Mouse (Mus musculus): ENCODE data around the gene Bloc1s4.

The Bloc1s4 gene

DNA sequence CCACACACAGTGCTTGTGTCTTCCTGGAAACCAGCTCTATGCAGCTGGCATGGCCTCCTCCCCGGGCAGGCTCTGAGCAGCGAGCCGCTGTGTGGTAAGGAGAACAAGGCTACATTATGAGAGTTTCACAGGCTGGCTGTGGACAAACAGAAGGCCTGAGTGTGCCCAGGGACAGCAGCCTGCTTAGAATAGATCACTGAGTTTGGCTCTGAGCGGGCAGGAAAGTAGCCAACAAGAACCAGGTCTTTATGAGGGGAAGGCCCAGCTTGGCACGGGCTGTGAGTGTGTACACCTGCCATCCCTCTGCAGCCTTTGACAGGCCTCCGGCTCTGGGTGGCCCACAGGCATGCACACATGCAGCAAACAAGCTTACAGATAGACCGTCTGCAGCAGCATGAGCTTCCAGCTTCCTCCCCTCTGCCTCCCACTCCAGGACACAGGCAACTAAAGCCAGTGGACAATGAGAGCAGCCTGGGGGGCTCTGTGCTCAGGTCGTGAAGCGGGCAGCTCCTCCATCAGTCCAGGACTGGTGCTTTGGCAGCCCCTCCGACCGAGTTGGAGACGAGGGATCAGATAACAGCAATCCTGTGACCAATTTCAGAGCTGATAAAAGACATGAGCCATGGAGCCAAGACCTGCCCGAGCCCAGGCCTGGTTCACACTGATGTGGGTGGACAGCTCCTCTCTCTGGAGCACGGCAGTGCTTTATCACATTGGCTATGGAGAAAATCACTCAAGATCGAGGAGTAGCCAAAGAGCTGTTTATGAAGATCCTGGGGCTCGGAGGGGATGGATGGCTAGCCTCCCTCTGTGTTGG lies 9.4 kb downstream of the Bloc1s4 start:
- peak; percentile 44 for DNase-seq

DNA sequence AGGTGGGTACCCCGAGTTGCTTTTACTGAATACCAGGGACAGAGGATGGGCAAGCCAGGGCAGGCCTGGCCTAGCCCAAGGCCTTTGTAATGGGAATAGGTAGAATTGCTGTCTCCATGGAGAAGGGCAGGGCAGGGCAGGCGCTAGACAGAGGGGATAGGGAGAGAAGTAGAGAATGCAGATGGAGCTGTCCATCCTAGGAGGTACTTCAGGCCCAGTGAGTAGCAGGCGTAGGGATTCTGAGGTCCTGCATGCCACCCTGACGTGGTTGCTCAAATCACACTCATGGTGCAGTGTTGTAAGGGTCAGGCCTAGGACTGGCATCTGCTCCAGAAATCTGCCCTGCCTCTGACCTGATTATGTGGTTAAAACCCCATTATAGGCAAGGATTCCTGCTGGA lies 10.7 kb downstream of the Bloc1s4 start:
- no peak for DNase-seq

DNA sequence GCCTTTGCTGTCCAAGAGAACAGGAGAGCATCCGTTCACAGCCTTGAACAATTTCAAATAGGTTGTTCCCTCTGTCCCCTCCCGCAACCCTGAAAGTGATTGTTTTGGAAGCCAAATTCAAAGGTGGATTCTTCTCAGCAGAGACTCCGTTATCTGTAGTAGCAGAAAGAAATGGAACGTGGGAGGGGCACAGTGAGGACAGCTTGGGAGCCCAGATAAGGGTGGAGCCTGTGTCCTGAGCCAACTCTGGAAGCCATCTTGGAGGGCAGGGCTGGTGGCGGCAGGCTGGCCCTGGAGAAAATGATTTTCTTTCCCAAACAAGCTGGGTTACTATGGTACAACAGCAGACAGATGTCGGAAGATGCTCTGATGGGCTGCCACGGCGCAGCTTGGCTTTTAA lies 12.4 kb downstream of the Bloc1s4 start:
- peak; percentile 93 for DNase-seq

DNA sequence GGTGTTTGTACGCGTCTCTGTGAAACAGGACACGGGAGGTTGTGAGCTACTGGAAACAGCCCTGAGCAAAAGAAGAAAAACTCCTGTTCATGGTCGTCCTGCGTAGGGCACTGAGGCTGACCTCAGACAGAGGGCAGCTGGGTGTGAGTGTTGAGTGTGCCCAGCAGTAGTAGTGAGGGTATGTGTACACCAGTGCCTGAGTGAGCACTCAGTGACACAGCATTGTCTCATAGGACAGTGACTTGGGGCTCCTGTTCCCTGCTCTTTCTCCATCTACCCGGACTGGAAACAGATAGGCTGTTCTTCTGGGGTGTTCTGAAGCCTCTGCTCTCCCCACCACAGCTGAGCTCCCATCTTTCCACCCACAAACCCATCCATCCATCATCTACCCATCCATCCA lies 13.3 kb downstream of the Bloc1s4 start:
- DNase-seq: peak; percentile 54

- peak; percentile 82 for DNase-seq
Measured at GRCm38 (mm10) chr5:36733405-36733804, 15.0 kb downstream of the Bloc1s4 start.

DNA sequence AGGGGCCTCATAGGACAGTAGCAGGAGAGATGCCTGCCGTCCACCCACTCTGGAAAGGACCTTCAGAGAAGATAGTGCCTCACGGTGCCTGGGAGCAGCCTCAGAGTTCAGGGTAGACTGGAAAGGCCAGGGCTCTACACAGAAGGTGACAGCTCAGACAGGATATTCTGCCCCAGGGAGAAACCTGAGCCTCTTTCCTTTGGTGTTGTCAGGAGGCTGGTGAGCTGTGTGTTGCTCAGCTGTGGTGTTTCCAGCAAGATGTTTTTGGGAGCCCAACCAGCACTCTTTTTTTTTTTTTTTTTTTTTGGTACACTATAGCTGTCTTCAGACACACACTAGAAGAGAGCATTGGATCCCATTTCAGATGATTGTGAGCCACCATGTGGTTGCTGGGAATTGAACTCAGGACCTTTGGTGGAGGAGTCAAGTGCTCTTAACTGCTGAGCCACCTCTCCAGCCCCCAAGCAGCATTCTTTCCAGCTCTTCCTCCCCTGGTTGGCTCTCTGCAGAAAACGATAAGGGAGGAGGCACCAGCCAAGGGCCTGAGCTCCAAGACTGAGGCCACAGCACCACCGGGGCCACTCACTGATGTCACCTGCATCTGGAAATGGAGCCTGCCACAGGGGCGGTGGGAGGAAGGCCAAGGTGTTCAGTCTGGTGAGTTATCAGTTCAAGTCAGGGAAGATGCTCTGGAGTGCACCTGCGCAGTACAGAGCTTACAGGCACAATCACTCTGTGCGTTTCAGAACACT lies 16.4 kb downstream of the Bloc1s4 start:
- peak; percentile 85 for DNase-seq

DNA sequence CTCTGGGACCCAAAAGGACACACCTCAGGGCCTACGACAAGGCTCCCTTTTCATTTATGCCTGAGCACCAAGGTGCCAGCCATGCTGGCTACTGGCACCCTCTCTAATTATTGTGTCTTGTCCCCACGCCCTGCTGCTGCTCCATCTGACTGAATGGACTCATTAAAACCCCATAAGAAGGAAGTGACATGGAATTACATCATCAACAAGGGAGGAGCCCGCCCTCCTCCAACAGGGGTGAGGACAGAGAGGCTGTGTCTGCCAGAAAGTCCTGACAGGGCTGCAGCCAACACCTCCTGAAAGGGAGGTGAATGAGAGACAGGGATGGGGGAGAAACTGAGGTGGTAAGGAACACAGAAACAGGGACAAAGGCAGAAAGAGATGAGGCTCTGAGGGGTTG lies 17.8 kb downstream of the Bloc1s4 start:
- peak; percentile 60 for DNase-seq

DNA sequence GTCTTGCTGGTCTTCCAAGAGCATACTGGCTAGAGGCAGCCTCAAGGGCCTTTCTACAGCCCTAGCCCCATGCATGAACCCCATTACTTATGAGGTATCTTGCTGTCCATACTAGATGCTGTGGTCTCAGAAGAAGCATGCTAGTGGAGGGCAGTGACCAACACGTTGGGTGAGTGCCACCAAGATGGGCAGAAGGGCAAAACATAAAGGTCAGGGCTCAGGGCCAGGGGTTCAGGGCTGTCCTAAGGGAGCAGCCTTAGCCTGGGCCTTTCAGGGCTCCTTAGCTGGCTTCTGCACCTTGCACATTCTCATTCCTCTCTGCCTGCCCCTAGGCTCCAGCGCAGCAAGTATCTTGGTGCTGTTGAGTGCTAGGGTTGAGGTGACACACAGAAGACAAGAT lies 18.5 kb downstream of the Bloc1s4 start:
- no peak for DNase-seq

DNA sequence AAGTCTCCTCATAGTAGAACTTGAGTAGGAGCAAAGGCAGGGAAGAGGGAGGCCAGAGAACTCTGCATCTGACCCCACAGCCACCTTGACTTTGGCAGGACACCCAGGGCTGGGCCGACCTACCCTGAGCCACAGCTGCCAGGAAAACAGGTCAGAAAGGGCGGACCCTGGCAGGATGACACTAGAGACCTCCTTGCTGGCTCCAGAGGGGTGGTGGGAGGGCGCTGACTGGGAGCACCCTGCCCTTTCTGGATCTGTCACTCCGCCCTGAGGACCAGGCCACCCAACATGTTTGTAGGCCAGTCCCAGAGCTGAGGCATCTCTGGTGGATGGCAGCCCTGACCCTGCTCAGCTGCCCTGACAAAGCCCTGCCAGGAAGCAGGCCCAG lies 19.4 kb downstream of the Bloc1s4 start:
- DNase-seq: no peak

DNA sequence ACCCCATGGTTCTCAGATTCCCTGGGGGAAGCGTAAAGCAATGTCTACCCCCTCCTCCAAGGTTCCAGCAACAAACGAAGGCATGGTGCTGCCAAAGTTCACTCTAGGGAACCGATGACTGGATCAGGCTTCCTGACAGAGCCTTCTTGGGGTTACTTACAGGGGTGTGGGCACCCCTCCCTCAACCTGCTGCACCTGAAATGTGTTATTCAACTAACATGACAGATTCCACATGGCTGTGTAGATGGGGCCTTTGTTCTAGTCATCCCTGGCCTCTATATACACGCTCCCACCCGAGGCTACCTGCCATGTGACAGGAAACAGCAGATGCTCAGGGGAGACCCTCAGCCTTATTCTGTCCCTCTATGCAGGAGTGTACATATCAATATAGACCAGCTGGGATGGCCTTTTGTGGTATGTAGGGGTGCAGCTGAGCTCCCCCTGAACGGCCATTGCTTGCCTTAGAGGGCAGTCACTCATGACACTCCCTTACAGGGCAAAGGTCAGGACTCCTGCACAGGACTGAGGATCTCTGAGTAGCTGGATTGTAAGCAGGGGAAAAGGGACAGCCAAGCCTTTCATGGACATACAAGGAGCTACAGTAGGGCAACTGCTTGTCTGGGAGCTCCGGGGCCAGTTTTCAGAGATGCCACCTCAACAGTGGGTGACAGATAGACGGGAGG lies 19.9 kb downstream of the Bloc1s4 start:
- no peak for DNase-seq

DNA sequence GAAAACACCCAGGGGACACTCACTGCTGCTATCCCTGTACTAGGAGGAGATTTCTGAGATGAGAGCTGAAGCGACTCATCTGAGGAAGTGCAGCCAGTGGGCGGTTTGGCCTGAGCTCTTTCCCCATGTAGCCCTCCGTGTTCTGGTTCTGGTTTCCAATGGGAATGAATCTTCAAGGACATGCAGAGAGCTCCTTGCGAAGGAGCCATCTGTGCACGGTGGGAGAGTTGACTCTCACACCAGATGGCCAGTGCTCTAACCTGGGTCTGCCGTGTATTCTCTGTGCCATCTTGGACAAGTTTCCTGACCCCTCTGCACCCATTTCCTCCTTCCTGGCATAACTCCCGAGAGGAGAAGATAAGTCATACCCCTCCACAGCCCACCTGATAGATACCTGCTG lies 20.7 kb downstream of the Bloc1s4 start:
- no peak for DNase-seq

DNA sequence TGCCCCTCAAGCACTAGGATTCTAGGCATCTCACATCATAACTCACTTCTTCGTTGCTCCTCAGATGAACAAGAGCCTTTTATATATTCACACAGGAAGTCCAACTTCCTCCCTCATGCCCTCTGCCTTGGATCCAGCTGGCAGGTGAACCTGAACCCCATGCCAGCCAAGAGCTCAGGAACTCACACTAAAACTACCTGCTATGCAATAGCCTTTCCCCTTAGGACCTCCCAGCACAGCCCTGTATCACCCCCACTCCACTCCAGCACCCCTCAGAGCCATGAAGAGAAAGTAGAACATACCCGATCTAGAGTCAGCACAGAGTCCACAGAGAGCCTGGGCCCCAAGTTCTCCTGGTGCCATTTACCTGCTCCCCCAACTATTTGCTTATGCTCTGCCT lies 21.3 kb downstream of the Bloc1s4 start:
- DNase-seq: no peak

DNA sequence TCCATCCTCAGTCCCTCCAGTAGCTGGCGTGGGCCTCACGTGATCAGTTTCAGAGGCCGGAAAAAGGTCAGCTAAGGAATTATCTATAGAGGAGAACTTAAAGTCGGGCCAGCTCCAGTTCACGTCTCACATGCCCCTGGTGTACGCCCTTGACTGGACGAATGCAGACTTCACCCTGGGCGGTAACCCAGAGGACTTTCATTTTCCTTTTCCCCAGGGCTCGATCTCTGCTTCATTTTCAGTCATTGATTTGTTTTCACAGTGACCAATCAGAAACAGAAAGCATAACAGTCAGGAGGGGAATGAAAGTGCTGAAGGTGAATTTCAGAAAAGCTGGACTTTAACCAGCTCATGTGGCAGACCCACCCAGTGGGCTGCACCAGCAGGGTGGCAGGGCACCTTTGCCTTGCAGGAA lies 22.1 kb downstream of the Bloc1s4 start:
- DNase-seq: no peak

DNA sequence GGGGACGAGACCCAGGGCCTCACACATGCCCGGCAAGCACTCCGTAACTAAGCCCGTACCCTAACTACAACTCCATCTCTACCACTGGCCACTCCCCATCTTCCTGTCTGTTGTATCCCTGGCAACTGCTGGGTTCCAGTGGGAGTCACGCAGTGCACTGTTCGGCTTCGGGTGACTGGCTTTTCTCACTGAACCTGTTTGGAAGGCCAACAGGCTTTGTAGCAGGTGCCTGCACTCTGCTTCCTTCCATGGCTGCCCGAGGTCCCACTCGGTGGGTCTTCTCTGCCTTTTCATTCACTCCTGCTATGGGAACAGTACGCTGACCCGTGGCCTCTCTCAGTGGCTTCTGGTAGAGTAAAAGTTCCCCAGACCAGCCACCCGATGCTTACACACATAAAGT lies 22.6 kb downstream of the Bloc1s4 start:
- no peak for DNase-seq

DNA sequence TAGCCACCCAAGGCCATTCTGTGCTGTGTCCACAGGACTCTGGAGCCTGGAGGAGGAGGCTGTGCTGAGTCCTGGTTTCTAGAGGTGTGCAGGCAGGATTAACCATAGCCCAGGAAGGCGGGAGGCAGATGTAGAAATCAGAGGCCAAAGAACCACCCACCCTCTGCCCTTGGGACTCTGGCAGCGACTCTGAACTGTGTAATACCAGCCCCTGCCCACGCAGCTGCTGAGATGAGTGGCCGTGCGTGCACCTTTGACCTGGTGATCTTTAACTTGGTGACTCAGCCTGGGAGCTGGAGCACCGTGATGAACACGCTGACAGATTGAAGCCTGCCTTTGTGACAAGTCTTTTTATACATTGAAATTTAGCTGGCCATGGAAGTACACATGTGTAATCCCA lies 24.2 kb downstream of the Bloc1s4 start:
- DNase-seq: peak; percentile 57

GRCm38 (mm10) chr5:36723356-36723755 lies 25.1 kb downstream of the Bloc1s4 start:
- DNase-seq: no peak

DNA sequence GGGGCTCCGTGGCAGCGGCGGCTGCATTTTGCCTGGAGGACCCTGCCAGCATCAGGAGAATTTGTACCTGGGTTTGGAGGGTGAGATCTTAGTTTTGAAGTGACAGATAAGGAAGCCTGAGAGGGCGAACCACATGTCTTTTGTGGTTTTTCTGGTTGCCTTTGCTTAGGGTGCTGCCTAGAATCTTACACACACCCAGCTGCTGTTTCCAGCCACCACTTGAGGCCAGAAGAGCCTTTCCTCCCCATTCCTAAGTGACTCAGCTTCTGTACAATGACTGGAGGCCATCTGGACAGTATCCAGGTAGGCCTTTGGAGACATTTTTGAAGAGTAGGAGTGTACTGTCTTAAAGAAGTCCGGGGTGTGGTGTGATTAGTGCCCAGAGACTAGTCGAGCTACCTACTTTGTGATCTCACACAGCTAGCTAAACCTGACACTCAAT lies 26.0 kb downstream of the Bloc1s4 start:
- DNase-seq: peak; percentile 54

GRCm38 (mm10) chr5:36720710-36721375 lies 27.6 kb downstream of the Bloc1s4 start:
- DNase-seq: peak; percentile 90

DNA sequence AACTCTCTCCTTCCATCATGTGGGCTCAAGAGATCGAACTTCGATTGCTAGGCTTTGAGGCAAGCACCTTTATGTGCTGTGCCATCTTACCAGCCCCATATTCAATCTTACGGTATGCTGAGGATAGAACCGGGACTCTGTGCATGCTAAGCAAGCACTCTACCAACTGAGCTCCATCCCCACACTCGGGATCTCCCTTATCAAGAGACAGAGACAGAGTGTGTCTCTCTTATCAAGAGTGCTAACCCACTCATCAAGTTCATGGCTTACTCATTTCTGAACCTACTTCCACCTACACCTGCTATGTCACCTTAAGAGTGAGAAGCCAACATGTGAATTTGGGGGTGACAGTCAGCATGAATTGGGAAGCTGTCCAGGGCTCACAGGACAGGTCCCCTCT lies 28.2 kb downstream of the Bloc1s4 start:
- DNase-seq: peak; percentile 63

- DNase-seq: no peak
Measured at GRCm38 (mm10) chr5:36719601-36720000, 28.8 kb downstream of the Bloc1s4 start.

DNA sequence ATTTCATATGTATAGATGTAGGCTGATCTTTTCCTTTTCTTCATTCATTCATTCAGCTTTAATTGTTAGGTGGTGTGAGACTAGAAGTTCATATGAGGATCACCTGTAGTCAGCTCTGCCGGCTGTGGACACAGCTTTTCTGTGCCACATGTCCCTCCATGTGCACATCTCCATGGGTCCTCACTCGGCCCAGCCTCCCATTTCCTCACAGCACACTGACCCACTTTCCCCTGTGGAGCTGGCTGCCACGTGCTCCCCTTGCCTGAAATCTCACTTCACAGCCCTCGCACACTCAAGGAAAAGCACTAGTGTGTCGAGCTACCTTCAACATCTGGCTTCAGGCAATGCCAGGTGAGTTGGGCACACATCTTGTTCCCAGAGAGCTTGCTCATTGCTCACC lies 29.3 kb downstream of the Bloc1s4 start:
- no peak for DNase-seq

DNA sequence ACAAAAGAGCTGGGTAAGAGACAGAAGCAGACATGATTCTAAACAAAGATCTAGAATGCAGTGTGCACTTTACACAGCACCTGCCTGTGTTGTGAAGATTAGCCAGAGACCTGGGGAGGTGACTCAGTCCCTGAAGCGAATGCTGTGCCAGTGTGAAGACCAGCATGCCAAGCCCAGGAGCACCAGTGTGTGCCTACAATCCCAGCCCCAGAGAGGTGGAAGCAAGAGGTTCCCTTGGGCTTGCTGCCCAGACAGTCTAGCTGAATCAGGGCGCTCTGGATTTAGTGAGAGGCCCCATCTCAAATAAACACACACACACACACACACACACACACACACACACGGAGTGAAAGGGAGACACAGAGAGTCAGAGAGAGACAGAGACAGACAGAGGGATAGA lies 30.6 kb downstream of the Bloc1s4 start:
- no peak for DNase-seq

DNA sequence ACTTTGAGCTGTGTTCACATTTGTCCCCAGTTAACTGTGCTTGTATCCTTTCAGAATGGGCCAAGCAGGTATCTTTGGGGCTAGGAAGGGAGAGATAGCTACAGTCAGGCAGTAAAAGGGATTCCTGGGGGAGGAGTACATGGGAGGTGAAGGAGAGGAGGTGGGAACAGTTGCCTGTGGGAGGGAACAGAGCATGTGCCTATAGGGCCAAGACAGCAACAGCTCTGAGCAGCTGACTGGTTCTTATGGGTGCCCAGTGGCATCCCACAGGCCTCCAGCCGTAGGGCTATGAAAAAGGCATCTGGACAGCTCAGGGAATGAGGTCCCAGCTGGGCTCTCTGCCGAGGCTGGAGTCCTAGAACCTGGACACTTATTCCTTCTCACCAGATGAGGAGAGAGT lies 31.6 kb downstream of the Bloc1s4 start:
- DNase-seq: no peak

Measured in liver (tissue).